Mouse (Mus musculus) heart, adult 18-20 months (tissue): Measurements from ENCODE around the gene 4930438A08Rik. TPM values are rescaled to one million over a fixed set of nuclear protein-coding genes. Genes with fewer than 3 reads are reported as not detected.
"Not testable (repeated sequence)": the region's sequence is repeated elsewhere in the genome, so short reads cannot be mapped to it uniquely, and the experiment has no call there.

ENCODE experiments used
- DNase-seq, 2 experiments: peaks; one replicate each; pipeline ENCODE4 v3.0.0; 2021 to 2022; ENCODE audit warnings: mixed read lengths in 1 of 2
- total RNA-seq, 2 experiments: library from RNA; stranded (reverse); gene quantifications; 2 replicates each; pipeline ENCODE4 v1.2.3; 2021

Gene 4930438A08Rik
- total RNA-seq, 2 experiments from 2014 or later: not detected

GRCm38 (mm10) chr11:58282518-58282917, 7.9 kb downstream of the 4930438A08Rik start:
- DNase-seq: no peak

GRCm38 (mm10) chr11:58289992-58290682, 15.5 kb downstream of the 4930438A08Rik start:
- DNase-seq: no peak

- no peak for DNase-seq
These were observed 16.2 kb downstream of the 4930438A08Rik start for GRCm38 (mm10) chr11:58290812-58291211.

- no peak for DNase-seq
These were observed 18.2 kb downstream of the 4930438A08Rik start for GRCm38 (mm10) chr11:58292791-58293190.

GRCm38 (mm10) chr11:58297396-58297795, 22.8 kb downstream of the 4930438A08Rik start:
- DNase-seq: no peak

GRCm38 (mm10) chr11:58301057-58301456, 26.5 kb downstream of the 4930438A08Rik start:
- peak; percentile 70 to 87 for DNase-seq

GRCm38 (mm10) chr11:58301837-58302754, 27.5 kb downstream of the 4930438A08Rik start:
- peak; percentile 97 to 99 for DNase-seq

GRCm38 (mm10) chr11:58302774-58303445, 28.3 kb downstream of the 4930438A08Rik start:
- no peak for DNase-seq

- DNase-seq: no peak
These were observed 29.0 kb downstream of the 4930438A08Rik start for GRCm38 (mm10) chr11:58303594-58303993.

- not testable (repeated sequence) for DNase-seq
These were observed 30.7 kb downstream of the 4930438A08Rik start for GRCm38 (mm10) chr11:58305299-58305698.

- peak; percentile 94 to 97 for DNase-seq
These were observed 32.3 kb downstream of the 4930438A08Rik start, which contains the start of gene Zfp692 for GRCm38 (mm10) chr11:58306860-58307308. Gene Zfp692, plus strand, starts transcription at chr11:58307069.

GRCm38 (mm10) chr11:58307411-58308080, 32.9 kb downstream of the 4930438A08Rik start:
- DNase-seq: peak; percentile 59 to 62

GRCm38 (mm10) chr11:58308661-58309060, 34.1 kb downstream of the 4930438A08Rik start:
- DNase-seq: no peak

GRCm38 (mm10) chr11:58314069-58314468, 39.5 kb downstream of the 4930438A08Rik start:
- no peak for DNase-seq

- DNase-seq: no peak
These were observed 41.1 kb downstream of the 4930438A08Rik start for GRCm38 (mm10) chr11:58315536-58316168.

- DNase-seq: no peak
These were observed 41.7 kb downstream of the 4930438A08Rik start for GRCm38 (mm10) chr11:58316344-58316743.

GRCm38 (mm10) chr11:58316768-58317390, 42.3 kb downstream of the 4930438A08Rik start:
- DNase-seq: no peak

GRCm38 (mm10) chr11:58322824-58323569, 48.4 kb downstream of the 4930438A08Rik start:
- DNase-seq: peak; percentile 97 to 98

GRCm38 (mm10) chr11:58323570-58324340, 49.2 kb downstream of the 4930438A08Rik start:
- no peak for DNase-seq
